Mouse (Mus musculus) layer of hippocampus, postnatal 14 days (tissue): ENCODE results near the gene Skint4. TPM values are rescaled to one million over a fixed set of nuclear protein-coding genes. Genes with fewer than 3 reads are reported as not detected.

ENCODE experiments used
- DNase-seq, 2 experiments: peaks; one replicate each; pipeline ENCODE4 v3.0.0; 2021 to 2022; ENCODE audit warnings: low spot score in 2 of 2, mixed read lengths in 1 of 2
- long read RNA-seq, 2 experiments: library from polyadenylated mRNA; stranded (forward); transcript quantifications; one replicate each; pipeline ENCODE4 v2.0.0; 2021
- total RNA-seq, 2 experiments: library from RNA; stranded (reverse); gene quantifications; 2 replicates each; pipeline ENCODE4 v1.2.3; 2021

Skint4 gene
- total RNA-seq: not detected
- long read RNA-seq, experiment 1: 0 reads
- long read RNA-seq, experiment 2: 0 reads

DNA sequence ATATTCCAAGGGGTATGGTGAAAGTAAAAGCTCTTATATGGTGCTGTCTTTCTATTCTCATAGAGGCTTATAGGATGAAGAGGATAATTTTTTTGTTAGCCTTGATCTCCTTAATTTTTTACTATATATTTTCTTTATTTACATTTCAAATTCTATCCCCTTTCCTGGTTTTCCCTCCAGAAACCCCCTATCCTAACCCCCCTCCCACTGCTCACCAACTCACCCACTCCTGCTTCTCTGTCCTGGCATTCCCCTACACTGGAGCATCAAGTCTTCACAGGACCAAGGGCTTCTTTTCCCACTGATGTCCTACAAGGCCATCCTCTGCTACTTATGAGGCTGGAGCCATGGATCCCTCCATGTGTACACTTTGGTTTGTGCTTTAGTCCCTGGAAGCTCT, at the start of gene Skint4:
TSS of gene Skint4 (plus strand) at position 301 of the 400 bp plus-strand sequence.
- no peak for DNase-seq

Other genes starting within 250 kb of the Skint4 start
- not detected for gene Slc5a9, start 169.1 kb upstream of the Skint4 start, total RNA-seq
- gene Skint8, start 152.6 kb upstream of the Skint4 start, total RNA-seq: not detected
- under 1 TPM in 1 of 2 experiments, not detected in 1; 0.41 TPM for gene Skint7, start 99.1 kb upstream of the Skint4 start, total RNA-seq
- not detected for gene Skint1, start 65.7 kb upstream of the Skint4 start, total RNA-seq
- not detected for gene Skint3, start 160.2 kb downstream of the Skint4 start, total RNA-seq